Mouse (Mus musculus) spleen, adult 2 months (tissue): ENCODE measurements around the gene Gls2. TPM values are rescaled to one million over a fixed set of nuclear protein-coding genes. Genes with fewer than 3 reads are reported as not detected.
"Not testable (repeated sequence)": the region's sequence is repeated elsewhere in the genome, so short reads cannot be mapped to it uniquely, and the experiment has no call there.

Experiments used
- DNase-seq, 2 experiments: peaks; one replicate each; pipeline versions ENCODE4 v3.0.0 to v3.0.0-alpha.2; 2012 to 2021; ENCODE audit warnings: low spot score in 2 of 2, low read depth in 1 of 2
- H3K27ac ChIP-seq: fragments of 200-500 bp; 2 replicates; pipeline ENCODE4 v1.5.1; 2012; ENCODE audit warnings: low read length, inconsistent platforms; ENCODE audit not compliant: insufficient read depth
- H3K27me3 ChIP-seq: fragments of 200-500 bp; 2 replicates; pipeline ENCODE4 v1.6.1; 2012; ENCODE audit warnings: mild to moderate bottlenecking, moderate library complexity, low read length, inconsistent platforms; ENCODE audit not compliant: control insufficient read depth, insufficient read depth
- H3K36me3 ChIP-seq: fragments of 200-500 bp; 2 replicates; pipeline ENCODE4 v1.6.1; 2012; ENCODE audit warnings: mild to moderate bottlenecking, low read length, inconsistent platforms; ENCODE audit not compliant: control insufficient read depth, insufficient read depth
- H3K4me1 ChIP-seq: fragments of 200-500 bp; 2 replicates; pipeline ENCODE4 v1.6.1; 2011; ENCODE audit warnings: inconsistent platforms; ENCODE audit not compliant: control insufficient read depth, insufficient read depth, insufficient read length
- H3K4me3 ChIP-seq: fragments of 200-500 bp; 2 replicates; pipeline ENCODE4 v1.5.1; 2011; ENCODE audit warnings: mild to moderate bottlenecking, inconsistent platforms; ENCODE audit not compliant: insufficient read depth, insufficient read length; ENCODE audit errors: extremely low read depth
- CTCF ChIP-seq: fragments of 200-500 bp; IDR thresholded peaks from 2 replicates; pipeline ENCODE4 v1.5.1; 2011; ENCODE audit warnings: mild to moderate bottlenecking, inconsistent platforms; ENCODE audit not compliant: insufficient read depth, insufficient read length, insufficient replicate concordance; ENCODE audit errors: extremely low read depth
- POLR2A ChIP-seq: fragments of 200-500 bp; IDR thresholded peaks from 2 replicates; pipeline ENCODE4 v1.6.1; 2011; ENCODE audit warnings: low read depth, low read length, inconsistent platforms
- WGBS: fragments of 180-500 bp; shearing (Covaris S2); methylation state at CpG from one replicate; pipeline ENCODE4 v1.1.7; 2018; 5-methylcytosine and 5-hydroxymethylcytosine counted together
- polyA plus RNA-seq: library from polyadenylated mRNA; depleted of rRNA; stranded (reverse); fragments of >200 nt; gene quantifications from 2 replicates; pipeline ENCODE4 v1.2.3, GENCODE M21; 2012

The Gls2 gene
- polyA plus RNA-seq, 1 experiment, result 4.7 TPM

DNA sequence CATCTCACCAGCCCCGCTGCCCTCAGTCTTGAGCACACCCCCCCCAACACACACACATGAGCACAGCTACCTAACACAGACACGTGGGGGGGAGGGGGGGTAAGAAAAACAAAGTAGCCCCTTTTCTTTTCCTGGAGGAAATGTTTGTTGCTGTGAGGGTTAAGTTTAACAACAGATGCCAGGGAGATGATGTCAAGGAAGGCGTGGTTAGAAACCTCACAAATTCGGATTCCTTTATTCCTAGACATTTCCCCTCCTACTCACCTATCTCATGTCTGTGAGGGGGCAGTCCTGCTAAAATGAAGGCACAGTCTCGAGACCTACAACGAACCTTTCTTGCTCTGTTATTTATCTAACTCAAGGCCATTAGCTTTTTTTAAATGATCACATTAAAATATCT, 27.2 kb upstream of the Gls2 start:
- H3K27ac ChIP-seq, result no peak overlapping the region
- no peak overlapping the region for H3K4me3 ChIP-seq
- no peak for TF ChIP-seq CTCF
- TF ChIP-seq POLR2A, result no peak
- WGBS, result 61% methylated on average over 6 of the region's 6 CpGs
- no peak for DNase-seq
- H3K27me3 ChIP-seq, result no peaks in the 10 kb centered on the region
- H3K36me3 ChIP-seq, result no peaks in the 10 kb centered on the region
- no peaks in the 10 kb centered on the region for H3K4me1 ChIP-seq

DNA sequence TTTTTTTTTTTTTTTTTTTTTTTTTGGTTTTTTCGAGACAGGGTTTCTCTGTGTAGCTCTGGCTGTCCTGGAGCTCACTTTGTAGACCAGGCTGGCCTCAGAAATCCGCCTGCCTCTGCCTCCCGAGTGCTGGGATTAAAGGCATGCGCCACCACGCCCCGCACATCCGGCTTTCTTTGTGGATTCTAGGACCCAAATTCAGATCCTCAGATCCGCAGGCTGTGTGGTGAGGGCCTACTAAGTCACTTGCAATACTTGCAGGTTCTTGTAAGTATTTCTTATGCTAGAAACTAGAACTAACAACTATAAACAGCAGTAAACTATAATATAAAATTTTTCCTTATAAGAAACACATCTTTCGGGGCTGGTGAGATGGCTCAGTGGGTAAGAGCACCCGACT, 22.9 kb upstream of the Gls2 start:
- 95% methylated on average over 9 of the region's 10 CpGs for WGBS
- not testable (repeated sequence) for H3K4me3 ChIP-seq, H3K36me3 ChIP-seq, H3K27me3 ChIP-seq, H3K4me1 ChIP-seq, H3K27ac ChIP-seq, DNase-seq

DNA sequence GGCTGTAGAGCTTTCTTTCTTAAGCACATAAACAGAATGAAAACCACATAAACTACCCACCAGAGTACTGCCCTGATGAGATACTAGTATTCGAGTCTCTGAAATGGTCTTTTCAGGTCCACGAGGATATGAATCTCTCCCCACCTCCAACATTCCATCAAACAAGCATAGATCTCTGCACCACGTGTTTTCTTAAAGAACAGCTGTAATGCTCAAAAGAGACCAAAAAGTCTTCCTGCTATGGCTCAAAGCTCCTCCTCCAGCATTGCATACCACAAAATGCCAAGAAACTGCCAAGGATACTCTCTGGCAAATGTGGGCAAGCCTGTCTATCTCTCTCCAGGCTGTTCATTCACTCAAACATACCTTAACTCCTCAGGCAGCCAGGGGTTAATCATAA, 19.0 kb upstream of the Gls2 start:
- Histone ChIP-seq H3K36me3 (no peaks in the 10 kb centered on the region), H3K27me3 (no peaks in the 10 kb centered on the region), H3K4me3 (peak overlapping the region; percentile 99; the same call in 1 of the 2 replicates), H3K27ac (no peak overlapping the region), H3K4me1 (peaks cover 7% of the 10 kb centered on the region; the same call in 1 of the 2 replicates)
- no peak for DNase-seq
- 9% methylated on average over 3 of the region's 3 CpGs for WGBS
- TF ChIP-seq POLR2A (no peak), CTCF (no peak)

DNA sequence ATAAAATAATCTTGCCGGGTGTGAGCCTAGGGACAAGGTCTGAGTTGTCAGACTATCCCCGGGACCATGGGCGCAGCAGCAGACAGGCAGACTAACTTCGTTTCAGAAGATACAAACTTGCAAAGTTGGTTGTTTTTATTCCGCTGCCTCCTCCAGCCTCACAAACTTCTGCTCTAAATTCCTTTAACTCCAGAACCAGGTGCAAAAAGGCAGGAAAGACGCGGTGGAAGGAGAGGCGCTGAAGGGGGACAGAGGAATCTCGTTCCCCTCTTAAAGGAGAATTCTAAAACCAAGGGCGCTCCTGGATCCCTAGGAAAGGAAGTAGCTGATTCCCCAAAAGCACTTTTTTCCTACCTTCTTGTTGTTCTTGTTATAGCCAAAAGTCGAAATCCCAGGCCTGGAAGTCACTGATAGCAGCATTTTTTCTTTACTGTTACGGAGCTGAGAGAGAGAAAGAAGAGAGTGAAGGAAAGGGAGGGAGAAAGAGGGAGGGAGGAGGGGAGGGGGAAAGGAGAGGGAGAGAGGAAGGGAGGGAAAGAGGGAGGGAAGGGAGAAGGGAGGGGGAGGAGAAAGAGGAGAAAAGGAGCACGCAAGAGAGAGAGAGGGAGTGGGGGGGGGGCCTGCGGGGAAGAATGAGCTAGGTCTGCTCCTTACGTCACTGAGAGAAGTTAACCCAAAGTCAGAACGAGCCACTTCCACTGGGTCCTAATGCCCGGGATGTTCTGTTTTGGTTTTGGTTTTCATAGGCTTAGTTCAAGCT, 18.1 kb upstream of the Gls2 start:
- TF ChIP-seq POLR2A, result no peak
- no peak for TF ChIP-seq CTCF
- no peaks in the 10 kb centered on the region for H3K27me3 ChIP-seq
- peaks cover 7% of the 10 kb centered on the region; the same call in 1 of the 2 replicates for H3K4me1 ChIP-seq
- no peaks in the 10 kb centered on the region for H3K36me3 ChIP-seq
- 0 out of 2 replicates have a peak overlapping the region, but pooled peaks have one; percentile 15 for H3K27ac ChIP-seq
- under 1% methylated on average over 17 of the region's 17 CpGs for WGBS
- H3K4me3 ChIP-seq, result peak overlapping the region; percentile 99
- DNase-seq, result peak; percentile 70 to 71

DNA sequence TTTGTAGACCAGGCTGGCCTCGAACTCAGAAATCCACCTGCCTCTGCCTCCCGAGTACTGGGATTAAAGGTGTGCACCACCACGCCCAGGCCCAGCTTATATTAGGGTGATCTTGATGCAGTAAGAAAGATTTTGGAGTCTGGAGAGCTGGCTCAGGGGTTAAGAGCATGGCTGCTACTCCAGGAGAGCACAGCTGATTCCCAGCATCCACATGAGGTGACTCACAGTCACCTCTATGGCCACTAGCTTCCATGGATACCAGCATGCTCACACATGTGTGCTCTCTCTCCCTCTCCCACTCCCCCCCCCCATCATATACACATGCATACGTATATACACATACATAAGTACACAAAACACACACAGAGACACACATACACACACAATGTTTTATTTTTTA, 16.9 kb upstream of the Gls2 start:
- Histone ChIP-seq H3K4me1 (peaks cover 7% of the 10 kb centered on the region; the same call in 1 of the 2 replicates), H3K36me3 (no peaks in the 10 kb centered on the region), H3K27me3 (no peaks in the 10 kb centered on the region), H3K4me3 (no peak overlapping the region; the same call in 1 of the 2 replicates), H3K27ac (no peak overlapping the region)
- 90% methylated on average over 4 of the region's 4 CpGs for WGBS
- no peak for DNase-seq
- no peak for TF ChIP-seq POLR2A
- TF ChIP-seq CTCF, result no peak

DNA sequence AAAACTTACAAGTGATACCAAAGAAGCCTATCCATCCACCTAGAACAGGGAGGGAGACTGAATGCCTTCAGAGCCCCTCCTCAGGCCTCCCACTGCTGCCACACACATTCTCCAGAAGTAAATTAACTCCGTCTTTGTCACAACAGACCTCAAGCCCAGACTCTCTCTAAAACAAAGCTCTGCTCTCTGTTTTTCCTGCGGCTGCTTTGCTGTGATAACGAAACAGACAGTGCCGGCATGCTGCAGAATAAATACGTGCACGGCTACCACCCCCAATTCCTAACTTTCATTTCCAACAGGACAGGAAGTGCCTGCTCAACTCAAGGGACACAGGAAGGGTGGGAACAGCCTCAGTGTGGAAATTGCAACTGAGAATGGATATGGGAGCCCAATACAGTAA, 14.3 kb upstream of the Gls2 start, which contains the start of gene Rbms2:
Gene Rbms2, minus strand, starts transcription at position 309 of the 400 bp plus-strand sequence.
- Histone ChIP-seq H3K27ac (no peak within 1 kb of the TSS), H3K4me3 (peak within 1 kb of the TSS; percentile 16; the same call in 1 of the 2 replicates), H3K4me1 (peaks cover 7% of the 10 kb centered on the region; the same call in 1 of the 2 replicates), H3K27me3 (no peaks in the 10 kb centered on the region), H3K36me3 (no peaks in the 10 kb centered on the region)
- WGBS, result 35% methylated on average over 6 of the region's 6 CpGs
- no peak for DNase-seq
- no peak for TF ChIP-seq POLR2A
- no peak for TF ChIP-seq CTCF

DNA sequence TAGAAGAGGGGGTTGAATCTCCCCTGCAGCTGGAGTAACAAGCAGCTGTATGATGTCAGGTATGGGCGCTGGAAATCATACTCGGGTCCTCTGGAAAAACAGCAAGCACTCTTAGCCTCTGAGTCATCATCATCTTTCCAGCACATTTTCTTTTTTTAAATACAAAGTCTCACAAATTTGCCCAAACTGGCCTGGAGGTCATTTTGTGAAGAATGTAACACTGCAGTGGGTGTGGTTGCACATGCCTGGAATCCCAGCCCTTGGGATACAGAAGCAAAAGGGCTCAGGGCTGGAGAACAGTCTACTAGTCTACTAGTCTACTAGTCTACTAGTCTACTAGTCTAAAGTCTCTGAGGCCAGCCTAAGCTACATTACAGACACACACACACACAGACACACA, 10.0 kb upstream of the Gls2 start:
- Histone ChIP-seq H3K27ac (no peak overlapping the region), H3K36me3 (no peaks in the 10 kb centered on the region), H3K4me3 (no peak overlapping the region), H3K27me3 (no peaks in the 10 kb centered on the region), H3K4me1 (no peaks in the 10 kb centered on the region)
- no peak for DNase-seq
- WGBS, result 90% methylated on average over 2 of the region's 2 CpGs
- TF ChIP-seq POLR2A (no peak), CTCF (no peak)
